Mouse (Mus musculus) ZHBTc4 (cell line): ENCODE measurements at regions not wholly inside any gene's neighbourhood (a gene's known extent, or its start where the extent isn't known, plus 50 kb on each side); places are given as distances from the start of the nearest gene placed in this dataset.
A peak's percentile ranks its signal among the peaks of the same experiment; 100 is the strongest.

Experiments
- DNase-seq: peaks from one replicate; pipeline ENCODE4 v3.0.0-alpha.2; 2011; ENCODE audit warnings: low read depth, low spot score

GRCm38 (mm10) chr13:83730713-83731480 lies 227.1 kb downstream of the Mef2c start:
- DNase-seq, result peak; percentile 91

DNA sequence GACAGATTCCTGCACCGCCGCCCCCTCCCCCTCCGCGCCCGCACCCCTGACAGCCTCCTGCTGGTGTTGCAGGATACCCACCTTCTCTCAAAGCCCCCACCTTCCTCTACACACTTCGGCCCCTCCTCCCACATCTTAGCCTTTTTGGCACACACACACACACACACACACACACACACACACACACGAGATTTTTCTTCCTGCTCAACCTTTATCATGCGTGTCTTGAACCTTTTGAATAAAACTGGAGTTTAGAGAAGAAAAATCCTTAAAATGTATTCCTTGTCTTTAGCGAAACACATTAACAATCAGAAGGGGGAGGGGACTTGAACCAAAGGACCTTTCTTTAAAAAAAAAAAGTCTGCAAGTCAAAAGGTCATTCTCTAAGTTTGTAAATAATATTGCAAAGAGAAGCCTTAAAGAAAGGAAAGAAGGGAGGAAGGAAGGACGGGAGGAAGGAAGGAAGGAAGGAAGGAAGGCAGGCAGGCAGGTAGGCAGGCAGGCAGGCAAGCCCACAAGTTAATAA lies 227.7 kb downstream of the Mef2c start:
- no peak for DNase-seq

DNA sequence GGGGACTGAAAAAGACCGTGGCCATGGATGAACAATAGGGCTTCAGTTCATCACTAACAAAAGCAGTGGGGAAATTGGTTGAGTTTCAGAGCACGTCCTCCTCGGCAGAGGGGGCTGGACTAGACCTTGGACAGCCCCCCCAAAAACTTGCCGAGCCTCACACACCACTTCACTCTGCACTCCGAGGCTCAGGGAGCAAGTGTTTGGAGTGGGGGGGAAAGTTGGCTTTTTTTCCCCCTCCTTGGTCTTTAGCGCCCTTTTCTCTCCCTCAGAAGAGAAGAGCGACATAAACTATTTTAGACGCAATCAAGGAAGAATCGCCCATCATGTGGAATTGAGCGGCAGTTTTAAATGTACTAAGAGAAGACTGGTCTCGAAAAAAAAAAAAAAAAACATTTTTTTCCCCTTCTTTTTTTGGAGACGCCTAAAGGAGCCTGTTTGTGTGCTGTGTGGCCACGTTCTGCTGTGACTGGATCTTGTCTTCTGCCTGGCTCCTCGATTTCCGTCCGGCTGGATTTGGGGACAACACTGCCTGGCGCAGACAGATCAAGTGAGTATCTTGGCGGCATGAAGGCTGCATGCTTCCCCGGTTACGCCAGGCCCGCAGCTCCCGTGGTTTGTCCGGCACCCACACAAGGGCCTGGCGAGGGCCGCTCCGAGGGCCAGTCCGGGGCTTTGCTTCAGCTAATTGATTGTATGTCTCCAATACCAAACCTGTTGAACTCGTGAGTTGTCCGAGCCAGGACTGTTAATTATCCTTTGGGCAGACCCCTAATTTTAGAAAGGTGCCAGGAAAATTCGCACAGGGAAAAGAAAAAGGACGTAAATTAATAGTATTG lies 228.7 kb downstream of the Mef2c start:
- peak; percentile 44 for DNase-seq

- no peak for DNase-seq
These were observed 229.6 kb downstream of the Mef2c start for GRCm38 (mm10) chr13:83733231-83733990.

DNA sequence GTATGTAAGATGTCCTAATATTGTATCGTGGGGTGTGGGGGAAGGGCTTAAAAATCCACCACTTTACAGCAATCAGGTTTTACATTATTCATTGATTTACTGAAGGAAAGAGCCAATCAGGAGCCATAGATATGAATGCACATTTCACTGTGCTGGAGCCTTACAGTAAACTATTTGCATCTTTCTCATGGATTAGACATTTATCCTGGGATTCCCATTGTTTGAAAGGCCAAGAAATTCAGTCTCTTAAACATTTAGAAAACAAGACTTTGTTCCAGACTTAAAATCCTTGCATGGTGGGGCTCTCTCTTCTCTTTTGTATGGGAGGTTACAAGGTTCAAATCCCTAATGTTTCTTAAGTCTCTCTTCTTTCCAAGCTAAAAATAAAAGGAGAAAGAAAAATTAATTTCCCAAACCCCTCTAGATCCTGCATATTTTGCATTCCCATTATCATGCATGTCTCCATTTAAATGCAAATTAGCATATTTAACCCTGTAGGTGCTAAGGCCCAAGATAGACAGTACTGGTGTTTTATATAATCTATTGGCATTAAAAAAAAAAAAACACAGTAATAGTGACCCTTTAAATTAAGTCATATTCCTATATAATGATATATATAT lies 230.3 kb downstream of the Mef2c start:
- no peak for DNase-seq

DNA sequence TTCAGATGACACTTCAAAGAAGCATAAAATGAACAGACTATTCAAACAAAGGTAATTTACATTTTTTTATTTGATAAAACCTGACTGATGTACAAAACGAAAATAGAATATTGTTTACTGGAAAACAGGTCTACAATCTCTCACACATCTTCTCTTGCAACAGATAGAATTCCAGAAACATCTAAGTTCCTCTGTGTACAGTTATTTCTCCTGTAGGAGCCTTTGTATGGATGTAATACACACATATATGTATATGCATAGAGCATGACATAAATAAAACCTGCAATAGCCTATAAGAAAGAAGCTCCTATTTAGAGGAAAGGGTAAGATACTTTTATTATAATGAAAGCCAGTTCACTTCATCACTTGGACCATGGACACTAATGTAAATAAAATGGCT lies 230.8 kb downstream of the Mef2c start:
- DNase-seq, result no peak

DNA sequence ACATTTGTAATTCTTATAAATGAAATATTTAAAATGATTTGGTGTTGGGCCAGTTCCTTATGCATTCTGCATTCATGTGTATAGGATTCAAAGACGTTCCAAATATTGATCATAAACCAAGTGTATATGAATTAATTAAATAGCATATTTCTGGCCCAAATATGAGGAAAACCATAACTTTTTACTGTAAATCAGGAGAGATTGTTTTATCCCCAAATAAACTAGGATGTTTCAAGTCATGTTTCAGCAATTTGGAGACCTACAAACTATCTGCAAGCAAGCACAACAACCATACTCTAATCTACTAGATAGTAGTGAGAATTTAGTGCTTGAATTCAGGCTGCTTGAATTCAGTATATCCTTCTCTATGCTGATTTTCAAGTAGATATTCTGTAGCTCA lies 231.3 kb downstream of the Mef2c start:
- DNase-seq, result no peak

- no peak for DNase-seq
These were observed 232.0 kb downstream of the Mef2c start for GRCm38 (mm10) chr13:83735631-83736475.

GRCm38 (mm10) chr13:83737031-83737825 lies 233.4 kb downstream of the Mef2c start:
- no peak for DNase-seq

- DNase-seq, result peak; percentile 31
These were observed 234.1 kb downstream of the Mef2c start for GRCm38 (mm10) chr13:83737826-83738527.

GRCm38 (mm10) chr13:83738528-83738981 lies 234.7 kb downstream of the Mef2c start:
- DNase-seq, result no peak

GRCm38 (mm10) chr13:83739131-83739530 lies 235.3 kb downstream of the Mef2c start:
- DNase-seq, result no peak

GRCm38 (mm10) chr13:83739541-83740061 lies 235.8 kb downstream of the Mef2c start:
- no peak for DNase-seq

GRCm38 (mm10) chr13:83740101-83740500 lies 236.3 kb downstream of the Mef2c start:
- DNase-seq, result no peak

- DNase-seq, result peak; percentile 63
These were observed 236.9 kb downstream of the Mef2c start for GRCm38 (mm10) chr13:83740771-83741170.

DNA sequence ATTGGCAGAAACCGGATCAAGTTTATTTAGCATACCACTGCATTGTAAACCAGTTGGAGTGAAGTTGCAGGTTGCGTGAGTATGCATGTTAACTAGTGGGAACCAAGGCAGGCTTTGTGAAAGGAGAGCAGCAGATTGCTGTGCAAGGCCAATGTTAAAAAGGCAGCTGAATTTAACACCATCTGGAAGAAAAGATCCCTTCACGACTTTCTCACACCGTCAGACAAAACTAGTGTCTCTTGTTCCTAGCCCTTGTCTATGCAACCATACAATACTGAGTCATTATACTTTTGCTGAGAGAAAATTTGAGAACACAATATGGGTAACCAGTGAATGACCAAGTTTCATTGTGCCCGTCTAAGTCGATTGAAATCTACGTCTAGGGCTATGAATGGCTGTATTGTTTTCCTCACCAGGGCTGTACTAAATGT lies 237.8 kb downstream of the Mef2c start:
- DNase-seq, result no peak

DNA sequence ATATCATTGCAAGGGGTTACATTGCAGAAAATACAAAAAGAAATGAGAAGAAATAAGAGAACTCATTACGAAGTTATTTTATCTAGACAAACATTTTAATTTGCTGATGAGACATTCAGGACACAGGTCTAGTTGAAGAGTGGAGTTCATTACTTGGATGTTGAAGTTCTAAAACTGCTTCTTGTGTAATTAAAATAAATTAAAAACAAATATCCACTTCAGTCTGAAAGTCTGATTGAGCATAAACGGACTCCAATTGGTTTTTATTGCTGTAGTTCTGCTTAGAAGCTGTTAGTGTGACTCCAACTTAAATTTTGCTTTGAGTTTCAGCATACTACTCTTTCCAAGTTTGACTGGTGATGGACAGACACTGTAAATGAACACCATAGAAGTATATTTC lies 238.3 kb downstream of the Mef2c start:
- DNase-seq, result no peak

DNA sequence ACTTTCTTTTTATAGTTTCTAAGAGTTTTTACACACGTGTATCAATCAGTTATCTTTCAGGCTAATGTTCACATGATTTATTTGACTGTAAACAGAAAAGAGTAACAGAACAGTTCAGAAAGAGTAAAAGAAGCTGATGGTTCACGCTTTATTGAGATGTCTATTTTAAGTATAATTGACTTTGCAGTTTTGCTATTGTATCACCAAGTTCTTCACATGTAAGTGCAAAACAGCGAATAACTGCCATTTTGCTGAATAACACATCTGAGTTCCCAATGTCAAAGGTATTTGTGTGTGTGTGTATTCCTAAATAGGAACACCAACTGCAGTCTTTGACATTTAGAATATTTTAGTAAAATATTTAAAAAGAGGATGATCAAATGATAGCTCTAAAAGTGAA lies 238.7 kb downstream of the Mef2c start:
- no peak for DNase-seq

- no peak for DNase-seq
These were observed 239.5 kb downstream of the Mef2c start for GRCm38 (mm10) chr13:83743381-83743780.
